Mouse (Mus musculus): Measurements from ENCODE around the gene Spock1. TPM values are rescaled to one million over a fixed set of nuclear protein-coding genes. Genes with fewer than 3 reads are reported as not detected.

The Spock1 gene
- polyA plus RNA-seq, 1 experiment from 2014 or later, result 3.3 TPM

Other genes with a start within 250 kb of the Spock1 start
- gene Klhl3, start 205.3 kb upstream of the Spock1 start, polyA plus RNA-seq (2015; fragmentation: Nextera tagmentation; extraction: Ambion mirVana), result 2.8 and 3.7 TPM in 2 replicates
- gene Hnrnpa0, start 220.2 kb upstream of the Spock1 start, polyA plus RNA-seq (2015; fragmentation: Nextera tagmentation; extraction: Ambion mirVana), result 27.8 and 31.7 TPM in 2 replicates
- gene Idnk, start 249.3 kb upstream of the Spock1 start, polyA plus RNA-seq (2015; fragmentation: Nextera tagmentation; extraction: Ambion mirVana), result 29.3 and 33.0 TPM in 2 replicates